Mouse (Mus musculus) ovary, adult 2 months (tissue): ENCODE results near the gene Zfp275. TPM values are rescaled to one million over a fixed set of nuclear protein-coding genes. Genes with fewer than 3 reads are reported as not detected.

ENCODE experiments used
- polyA plus RNA-seq: library from polyadenylated mRNA; depleted of rRNA; stranded (reverse); fragments of >200 nt; gene quantifications from 2 replicates; pipeline ENCODE4 v1.2.3, GENCODE M21; 2012; rRNA removed

The Zfp275 gene
- 20.8 and 25.1 TPM in 2 replicates for polyA plus RNA-seq

DNA sequence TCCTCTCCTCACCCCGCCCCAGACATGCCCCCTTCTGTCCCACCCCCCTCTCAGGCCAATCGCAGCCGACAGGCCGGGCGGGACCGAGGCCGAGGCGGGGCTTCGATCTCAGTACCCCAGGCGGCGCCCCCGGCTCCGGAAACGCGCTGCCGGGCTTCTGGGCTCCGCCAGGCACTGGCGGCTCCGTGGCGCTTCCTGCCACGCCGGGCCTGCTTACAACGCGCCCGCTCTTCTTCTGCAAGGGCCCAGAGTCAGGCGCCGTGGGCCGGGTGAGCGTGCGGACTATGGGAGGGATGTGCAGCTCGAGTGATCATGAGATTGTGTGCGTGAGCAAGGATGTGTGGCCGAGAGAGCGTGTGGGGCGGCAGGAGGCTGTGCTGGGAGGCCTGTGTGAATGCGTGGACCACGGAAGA is at the start of gene Zfp275:
Gene Zfp275, plus strand, starts transcription at position 139 of the 413 bp plus-strand sequence.

DNA sequence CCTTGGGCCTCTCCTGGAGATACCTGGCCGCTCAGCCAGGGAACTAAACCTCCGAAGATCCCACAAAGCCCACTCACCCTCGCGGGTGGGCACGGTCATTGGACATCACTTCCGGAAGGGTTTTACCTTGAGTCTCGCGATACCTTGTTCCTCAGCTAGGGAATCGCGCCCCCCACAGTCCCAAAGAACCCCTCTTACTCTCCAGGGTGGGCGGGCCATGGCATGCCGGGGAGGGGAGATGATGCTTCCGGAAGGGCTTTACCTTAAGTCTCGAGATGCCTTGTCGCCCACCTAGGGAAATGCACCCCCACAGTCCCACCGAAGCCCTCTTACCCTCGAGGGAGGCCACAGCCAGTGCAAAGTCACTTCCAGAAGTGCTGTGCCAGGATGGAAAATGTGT is 49.5 kb upstream of the Zfp275 start, which contains the start of the genes Xlr5a and Xlr5c:
Gene Xlr5a, minus strand, starts transcription at position 101 of the 400 bp plus-strand sequence.
Gene Xlr5c, minus strand, starts transcription at position 101 of the 400 bp plus-strand sequence.

DNA sequence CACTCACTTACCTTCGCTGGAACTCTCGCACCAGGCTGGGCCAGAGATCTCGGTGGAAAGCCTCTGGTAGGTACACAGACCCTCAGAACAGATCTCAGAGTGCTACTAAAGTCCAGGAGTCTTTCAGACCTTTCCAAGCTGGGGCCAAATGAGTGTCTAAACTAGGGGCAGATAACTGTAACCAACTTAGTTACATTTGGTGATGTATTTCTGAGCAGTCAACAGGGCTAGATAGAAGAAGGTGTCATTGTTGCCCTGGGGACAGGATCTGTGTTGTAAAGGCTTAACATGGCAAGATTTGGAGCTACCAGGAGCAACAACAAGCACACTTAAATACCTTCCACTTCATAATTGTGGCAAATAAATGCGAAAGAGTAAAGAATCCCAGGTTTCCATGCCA is 5.7 kb upstream of the Zfp275 start, which contains the start of gene Gm45015:
Gene Gm45015, minus strand, starts transcription at position 101 of the 400 bp plus-strand sequence.

DNA sequence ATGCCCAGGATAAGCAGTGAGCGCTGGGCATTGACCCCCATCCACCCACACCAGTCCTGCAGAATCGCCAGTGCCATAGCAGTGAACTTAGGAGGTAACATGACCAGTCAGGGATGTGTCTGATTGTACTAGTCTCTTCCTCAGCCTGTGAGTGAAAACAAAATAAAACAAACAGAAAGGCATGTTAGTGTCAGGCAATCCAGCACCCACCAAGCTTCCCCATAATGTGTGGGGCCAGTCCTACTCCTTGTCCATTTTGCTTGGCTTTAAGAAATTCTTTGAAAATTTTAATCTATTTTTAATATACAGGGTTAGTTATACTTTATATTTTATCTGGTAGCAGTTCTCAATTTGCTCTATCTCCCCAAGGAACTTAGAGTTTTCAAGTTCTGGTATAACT is 56.2 kb downstream of the Zfp275 start, which contains the start of gene Gm18336:
Gene Gm18336, minus strand, starts transcription at position 101 of the 400 bp plus-strand sequence.

Other genes with a start within 250 kb of the Zfp275 start
- gene Xlr3a, start 245.5 kb upstream of the Zfp275 start, polyA plus RNA-seq: 0.41 and 0.93 TPM in 2 replicates
- gene Gm14685, start 225.6 kb upstream of the Zfp275 start, polyA plus RNA-seq: 0.20 TPM in 1 of 2 replicates, not detected in the other
- gene Xlr5b, start 193.8 kb upstream of the Zfp275 start, polyA plus RNA-seq: not detected in 2 replicates
- 0.12 TPM in 1 of 2 replicates, not detected in the other for gene DXBay18, start 193.2 kb upstream of the Zfp275 start, polyA plus RNA-seq
- not detected in 2 replicates for gene Spin2d, start 165.6 kb upstream of the Zfp275 start, polyA plus RNA-seq
- gene Xlr3b, start 150.4 kb upstream of the Zfp275 start, polyA plus RNA-seq: 0.33 and 1.5 TPM in 2 replicates
- 0.17 and 0.23 TPM in 2 replicates for gene Xlr4b, start 128.3 kb upstream of the Zfp275 start, polyA plus RNA-seq
- gene F8a, start 114.3 kb upstream of the Zfp275 start, polyA plus RNA-seq: 26.3 and 35.3 TPM in 2 replicates
- 0.09 and 0.10 TPM in 2 replicates for gene Xlr4c, start 99.5 kb upstream of the Zfp275 start, polyA plus RNA-seq
- not detected in 2 replicates for gene Xlr3c, start 77.2 kb upstream of the Zfp275 start, polyA plus RNA-seq
- gene Xlr5a, start 49.6 kb upstream of the Zfp275 start, polyA plus RNA-seq: 0.09 TPM in 1 of 2 replicates, not detected in the other
- not detected in 2 replicates for gene Xlr5c, start 49.6 kb upstream of the Zfp275 start, polyA plus RNA-seq
- gene Gm45015, start 5.8 kb upstream of the Zfp275 start, polyA plus RNA-seq: not detected in 2 replicates
- 0.06 TPM in 2 replicates for gene Gm18336, start 56.1 kb downstream of the Zfp275 start, polyA plus RNA-seq
- gene Zfp92, start 68.5 kb downstream of the Zfp275 start, polyA plus RNA-seq: 0.33 and 0.40 TPM in 2 replicates
- 0.37 and 1.00 TPM in 2 replicates for gene Trex2, start 92.7 kb downstream of the Zfp275 start, polyA plus RNA-seq
- gene Haus7, start 116.4 kb downstream of the Zfp275 start, polyA plus RNA-seq: 29.6 and 34.1 TPM in 2 replicates
- gene Bgn, start 141.0 kb downstream of the Zfp275 start, polyA plus RNA-seq: 303 and 470 TPM in 2 replicates
- 3.0 and 5.3 TPM in 2 replicates for gene Atp2b3, start 160.5 kb downstream of the Zfp275 start, polyA plus RNA-seq